Mouse (Mus musculus) adrenal gland, adult 2 months (tissue): ENCODE data around the gene Bnipl. TPM values are rescaled to one million over a fixed set of nuclear protein-coding genes. Genes with fewer than 3 reads are reported as not detected.

ENCODE experiments used
- DNase-seq: peaks from one replicate; pipeline ENCODE4 v3.0.0; 2021
- long read RNA-seq: library from polyadenylated mRNA; stranded (forward); transcript quantifications from one replicate; pipeline ENCODE4 v2.0.0, GENCODE M21; 2021
- polyA plus RNA-seq: library from polyadenylated mRNA; depleted of rRNA; stranded (reverse); fragments of >200 nt; gene quantifications from 2 replicates; pipeline ENCODE4 v1.2.3, GENCODE M21; 2012; rRNA removed
- total RNA-seq, 2 experiments: library from RNA; stranded (reverse); gene quantifications; 2 replicates each; pipeline ENCODE4 v1.2.3; 2021

The Bnipl gene
- not detected for total RNA-seq
- not detected in 2 replicates for polyA plus RNA-seq
- long read RNA-seq = 0 reads

GRCm38 (mm10) chr3:95250783-95251424, at the start of gene Bnipl:
Gene Bnipl, minus strand, starts transcription at chr3:95251193.
- DNase-seq = no peak

- no peak for DNase-seq
Observed at GRCm38 (mm10) chr3:95298018-95298417, 47.0 kb upstream of the Bnipl start.

- DNase-seq = peak; percentile 46
Observed at GRCm38 (mm10) chr3:95296103-95296469, 45.1 kb upstream of the Bnipl start.

GRCm38 (mm10) chr3:95295321-95296102, 44.5 kb upstream of the Bnipl start:
- DNase-seq = peak; percentile 70

GRCm38 (mm10) chr3:95294718-95295117, 43.7 kb upstream of the Bnipl start:
- no peak for DNase-seq

GRCm38 (mm10) chr3:95294316-95294715, 43.3 kb upstream of the Bnipl start:
- DNase-seq = no peak

GRCm38 (mm10) chr3:95293537-95293936, 42.5 kb upstream of the Bnipl start:
- peak; percentile 80 for DNase-seq

GRCm38 (mm10) chr3:95292899-95293298, 41.9 kb upstream of the Bnipl start:
- DNase-seq = no peak

- no peak for DNase-seq
Observed at GRCm38 (mm10) chr3:95291041-95291440, 40.0 kb upstream of the Bnipl start.

- DNase-seq = no peak
Observed at GRCm38 (mm10) chr3:95290156-95290555, 39.2 kb upstream of the Bnipl start.

GRCm38 (mm10) chr3:95289419-95289818, 38.4 kb upstream of the Bnipl start:
- no peak for DNase-seq

- no peak for DNase-seq
Observed at GRCm38 (mm10) chr3:95287541-95287940, 36.5 kb upstream of the Bnipl start.

- peak; percentile 52 for DNase-seq
Observed at GRCm38 (mm10) chr3:95286510-95286909, 35.5 kb upstream of the Bnipl start.

GRCm38 (mm10) chr3:95286011-95286410, 35.0 kb upstream of the Bnipl start:
- DNase-seq = no peak

- DNase-seq = no peak
Observed at GRCm38 (mm10) chr3:95285390-95285789, 34.4 kb upstream of the Bnipl start.

- peak; percentile 81 for DNase-seq
Observed at GRCm38 (mm10) chr3:95284501-95285281, 33.7 kb upstream of the Bnipl start.

- peak; percentile 54 for DNase-seq
Observed at GRCm38 (mm10) chr3:95284062-95284461, 33.1 kb upstream of the Bnipl start.

- DNase-seq = no peak
Observed at GRCm38 (mm10) chr3:95283589-95283941, 32.6 kb upstream of the Bnipl start.

- DNase-seq = peak; percentile 87
Observed at GRCm38 (mm10) chr3:95282865-95283588, 32.0 kb upstream of the Bnipl start.

- DNase-seq = peak; percentile 77
Observed at GRCm38 (mm10) chr3:95282381-95282864, 31.4 kb upstream of the Bnipl start.

- DNase-seq = peak; percentile 99
Observed at GRCm38 (mm10) chr3:95281216-95282126, 30.5 kb upstream of the Bnipl start, which contains the start of the genes Mindy1 and Prune1. Gene Mindy1, plus strand, starts transcription at chr3:95281345. Gene Prune1, minus strand, starts transcription at chr3:95282076.
